Mouse (Mus musculus): ENCODE measurements around the gene Frem2. TPM values are rescaled to one million over a fixed set of nuclear protein-coding genes. Genes with fewer than 3 reads are reported as not detected.
A peak's percentile ranks its signal among the peaks of the same experiment; 100 is the strongest.

The Frem2 gene
- total RNA-seq (2022), result 1 to 10 TPM; 1.1 to 4.9 (median 3.5) TPM

DNA sequence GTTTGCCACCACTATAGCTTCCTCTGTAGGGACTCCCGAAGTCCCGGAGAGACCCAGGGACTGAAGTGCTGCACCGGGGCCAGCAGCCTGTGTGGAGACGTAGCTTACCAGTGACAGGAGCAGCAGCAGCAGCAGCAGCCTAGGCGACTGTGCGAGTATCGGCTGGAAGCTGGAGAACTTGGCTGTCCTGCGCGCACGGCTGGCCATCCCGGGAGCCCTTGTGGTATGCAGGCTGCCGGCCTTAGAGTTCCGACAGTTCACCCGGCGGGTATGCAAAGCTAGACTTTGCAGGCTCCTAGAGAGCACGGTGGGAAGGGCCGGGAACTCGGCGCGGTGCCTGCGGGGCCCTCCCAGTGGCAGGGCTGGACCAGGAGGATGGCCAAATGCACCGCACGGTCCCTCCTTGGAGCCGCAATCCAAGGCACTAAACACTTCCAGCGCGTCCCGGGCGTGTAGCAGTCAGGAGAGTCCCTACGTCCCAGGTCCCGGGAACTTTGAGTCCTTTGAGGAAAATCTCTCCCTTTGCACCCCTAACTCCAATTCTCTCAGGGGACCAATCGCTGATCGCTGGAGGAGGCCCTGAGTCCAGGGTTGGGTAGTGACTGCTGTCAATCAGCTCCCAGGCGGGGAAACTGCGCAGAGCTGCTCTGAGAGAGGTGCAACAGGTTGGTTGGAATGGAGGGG lies at the start of gene Frem2:
TSS of gene Frem2 (minus strand) at position 478 of the 684 bp plus-strand sequence.
- DNase-seq (ENCODE audit: low spot score), result peak; percentile 65

DNA sequence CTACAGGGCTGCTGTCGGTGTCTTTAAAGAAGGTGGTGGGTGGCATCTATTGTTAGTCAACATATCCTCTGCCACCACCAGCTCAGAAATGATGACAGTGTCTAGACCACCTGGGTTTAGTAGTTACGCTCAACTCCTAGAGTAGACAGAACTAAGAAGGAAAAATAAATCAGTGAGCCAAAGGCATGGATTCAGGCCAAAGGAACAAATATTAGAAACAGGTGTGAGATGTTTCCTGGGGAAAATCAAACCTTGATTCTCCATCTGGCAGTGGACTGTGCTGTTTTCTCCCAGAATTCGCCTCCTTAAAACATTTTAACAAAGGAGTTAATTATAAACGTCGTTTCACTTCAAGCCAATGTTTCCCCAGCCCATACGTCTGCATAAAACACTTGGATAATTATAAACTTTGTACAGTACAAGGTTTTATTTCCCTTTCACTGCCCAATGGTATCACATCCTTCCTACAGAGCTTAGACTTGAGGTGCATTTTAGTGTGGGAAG lies 48.9 kb upstream of the Frem2 start:
- DNase-seq (ENCODE audit: low spot score), result no peak

DNA sequence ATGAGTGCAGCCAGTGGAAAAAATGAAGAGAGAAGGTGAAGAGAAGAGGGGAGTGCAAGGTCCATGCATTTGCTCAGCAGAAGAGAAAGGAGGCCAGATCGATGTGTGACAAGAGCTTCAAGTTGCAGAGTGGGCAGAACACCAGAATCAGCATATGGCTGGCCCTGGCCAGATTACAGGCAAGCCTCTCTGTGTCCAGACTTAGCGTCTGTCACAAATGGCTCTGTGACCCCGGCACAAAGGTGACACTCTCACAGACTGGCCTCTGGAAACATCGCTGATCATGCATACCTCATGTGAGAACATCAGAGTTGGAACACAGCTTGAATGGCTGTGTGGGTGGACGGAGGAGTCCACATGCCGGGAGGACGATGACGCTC lies 46.0 kb upstream of the Frem2 start:
- no peak for DNase-seq (ENCODE audit: low spot score)

DNA sequence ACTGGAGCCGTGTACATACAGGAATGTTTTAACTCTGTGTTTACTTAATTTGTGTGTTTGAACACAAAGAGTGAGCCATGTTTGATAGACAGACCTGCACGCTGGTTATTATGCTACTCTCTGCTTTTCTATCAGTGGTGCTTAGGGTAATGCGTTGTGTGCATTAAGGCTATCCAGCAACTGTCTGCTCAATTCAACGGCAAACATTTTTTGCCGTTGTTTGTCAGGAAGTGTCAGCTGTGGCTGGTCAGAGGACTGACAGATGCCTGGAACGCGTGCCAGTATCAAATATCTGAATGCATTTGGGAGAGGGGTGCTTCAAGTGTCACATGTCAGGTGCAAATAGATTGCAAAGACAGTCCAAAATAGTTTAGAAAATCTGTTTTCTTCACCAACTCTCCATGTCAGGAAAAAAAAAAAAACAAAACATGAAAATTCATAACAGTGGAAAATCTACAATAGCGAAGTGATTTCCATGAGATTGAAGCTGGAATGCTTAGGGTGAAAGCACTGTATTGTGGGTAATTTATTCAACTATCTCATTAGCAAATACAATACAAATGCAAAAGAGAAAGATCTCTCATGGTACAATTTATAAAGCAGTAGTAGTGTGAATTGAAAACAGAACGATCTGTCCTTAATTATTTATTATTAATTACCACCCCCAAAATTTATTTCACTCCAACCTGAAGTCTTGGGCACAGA lies 45.4 kb upstream of the Frem2 start:
- DNase-seq (ENCODE audit: low spot score), result no peak

DNA sequence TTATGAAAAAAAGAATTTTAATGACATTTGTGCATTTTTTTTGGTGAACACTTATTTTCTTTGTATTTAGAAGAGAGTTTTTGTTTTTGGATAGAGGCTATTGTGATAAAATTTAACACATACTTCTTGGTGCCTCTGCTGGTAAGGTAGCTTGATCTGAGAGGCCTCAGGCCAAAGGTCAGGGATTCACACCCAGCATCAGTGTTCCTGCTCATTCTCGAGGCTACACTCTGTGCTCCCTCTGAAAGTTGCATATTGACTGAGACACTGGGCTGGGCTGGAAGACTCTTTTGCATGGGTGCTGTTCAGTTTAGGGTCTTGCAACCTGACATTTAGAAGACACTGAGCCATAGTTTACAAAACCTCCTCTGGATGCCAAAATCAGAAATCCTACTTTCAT lies 44.8 kb upstream of the Frem2 start:
- no peak for DNase-seq (ENCODE audit: low spot score)

DNA sequence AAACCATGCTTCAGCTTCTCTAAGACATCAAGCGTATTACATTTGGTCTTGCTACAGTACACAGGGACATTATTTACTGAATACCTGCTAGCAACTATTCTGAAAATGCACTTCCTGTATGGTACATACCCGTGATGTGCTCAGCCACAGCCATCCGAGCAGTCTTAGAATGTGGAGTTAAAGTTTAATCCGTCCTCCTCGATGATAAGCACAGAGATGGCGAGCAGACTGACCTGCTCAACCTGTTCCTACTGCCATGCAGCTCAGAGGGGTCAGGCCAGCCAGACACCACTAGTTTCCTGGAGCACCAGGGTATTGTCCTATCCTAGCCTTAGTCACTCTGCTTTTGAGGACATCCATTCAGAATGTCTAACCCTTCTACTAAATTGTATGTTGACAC lies 30.6 kb upstream of the Frem2 start:
- DNase-seq (ENCODE audit: low spot score), result no peak

DNA sequence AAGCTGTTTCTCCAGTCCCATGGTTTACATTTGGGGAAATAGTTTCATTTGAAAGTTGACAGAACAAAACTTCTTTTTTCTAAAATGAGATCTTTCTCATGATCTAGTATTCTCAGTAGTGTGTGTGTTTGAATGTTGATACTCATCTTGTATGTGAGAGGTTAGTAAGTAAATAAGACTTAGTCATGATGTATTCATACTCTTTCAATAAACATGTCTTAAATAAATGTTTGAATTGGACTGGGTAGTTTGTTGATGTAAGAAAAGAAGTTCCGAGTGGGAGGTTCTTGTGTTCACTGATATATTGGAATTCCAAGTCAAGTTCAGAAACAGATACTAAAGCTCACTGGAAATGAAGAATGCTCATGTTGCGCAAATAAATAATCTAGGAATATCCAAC lies 25.1 kb upstream of the Frem2 start:
- DNase-seq (ENCODE audit: low spot score), result no peak

DNA sequence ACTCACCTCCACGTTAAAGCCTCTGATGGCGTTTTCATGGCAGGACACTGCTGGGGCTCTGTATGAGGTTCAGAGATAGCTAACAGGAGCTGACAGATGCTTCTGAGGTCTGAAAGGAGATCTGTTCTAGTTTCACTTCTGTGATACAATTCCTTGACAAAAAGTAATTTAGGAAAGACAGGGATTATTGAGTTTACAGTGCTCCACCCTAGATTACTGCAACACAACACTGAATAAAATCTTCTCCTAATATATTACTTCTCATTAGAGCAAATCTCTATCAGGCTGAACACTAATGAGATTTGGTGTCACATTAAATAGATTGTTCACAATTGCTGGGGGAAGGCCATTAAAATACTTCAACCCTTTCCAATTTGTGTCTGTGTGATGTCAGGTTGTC lies 23.7 kb upstream of the Frem2 start:
- no peak for DNase-seq (ENCODE audit: low spot score)

DNA sequence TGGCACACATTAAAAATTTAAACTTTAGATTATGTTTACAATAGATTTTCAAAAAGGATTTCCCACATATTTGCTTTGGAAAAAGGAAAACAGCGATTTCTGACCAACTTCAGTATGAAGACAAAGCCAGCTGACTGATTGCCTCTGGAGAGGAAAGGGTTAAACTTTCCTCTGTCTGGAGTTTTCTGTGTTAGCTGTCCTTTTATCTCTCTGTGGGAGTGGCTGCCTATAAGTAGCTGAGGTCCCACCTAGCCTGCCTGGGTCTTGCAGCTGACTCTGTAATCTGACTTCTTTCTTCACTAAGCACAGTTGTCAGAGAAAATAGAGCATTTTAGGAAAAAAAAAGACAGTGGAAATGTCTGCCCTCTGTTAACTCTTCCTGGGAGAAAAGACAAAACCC lies 17.1 kb upstream of the Frem2 start:
- DNase-seq (ENCODE audit: low spot score), result no peak

DNA sequence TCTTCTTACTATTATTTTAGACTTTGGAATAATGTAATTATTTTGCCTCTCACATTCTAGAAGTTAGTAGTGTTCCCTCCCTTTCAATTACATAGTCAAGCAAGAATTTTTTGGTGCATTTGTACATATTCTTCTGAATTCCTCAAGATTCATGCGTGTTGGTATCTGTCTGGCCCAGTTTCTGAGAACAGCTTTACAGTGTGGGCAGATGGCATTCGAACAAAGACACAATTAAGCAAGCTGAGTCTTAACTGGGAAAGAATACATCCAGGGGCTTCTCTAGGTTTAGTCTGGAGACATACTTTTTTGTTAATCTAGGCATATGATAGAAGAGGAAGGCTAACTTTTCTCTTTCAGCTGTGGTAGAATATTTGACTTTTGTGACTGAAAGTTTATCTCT lies 12.6 kb upstream of the Frem2 start:
- no peak for DNase-seq (ENCODE audit: low spot score)

DNA sequence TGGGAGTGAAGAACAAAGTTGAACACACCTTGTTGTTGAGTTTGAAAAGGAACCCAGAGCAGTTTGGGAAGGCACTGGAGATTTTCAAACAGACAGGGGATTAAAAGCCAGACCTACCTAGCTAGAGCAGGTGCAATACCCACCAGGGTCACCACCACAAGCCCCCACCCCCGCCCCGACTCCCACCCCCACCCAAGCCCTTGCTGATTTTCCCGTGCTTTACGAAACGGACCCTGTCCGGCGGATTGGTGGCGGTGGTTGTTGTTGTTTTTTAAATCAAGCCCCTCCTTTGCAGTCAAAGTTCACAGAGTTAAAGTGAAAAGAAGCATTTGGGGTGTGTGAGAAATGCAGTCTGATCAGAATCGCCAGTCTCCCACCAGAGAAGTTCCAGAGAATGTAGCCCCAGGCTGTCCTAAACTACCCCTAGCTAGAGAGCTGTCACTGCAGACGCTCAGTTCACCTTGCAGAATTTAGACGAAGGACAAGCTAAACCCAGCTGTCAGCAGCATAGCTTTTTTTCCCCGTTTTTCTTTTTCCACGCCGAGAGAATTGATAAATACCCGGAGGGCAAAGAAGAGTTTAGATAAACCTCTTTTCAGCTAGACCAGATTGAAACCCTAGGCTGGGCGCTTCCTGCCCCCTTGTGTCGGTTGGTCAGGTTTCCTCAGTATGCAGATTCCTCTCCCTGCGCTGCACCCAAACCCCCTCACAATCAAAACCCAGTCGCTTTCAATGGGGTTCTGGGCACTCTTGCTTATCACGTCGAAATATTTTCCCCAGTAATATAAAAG lies 784 bp upstream of the Frem2 start:
- DNase-seq (ENCODE audit: low spot score), result peak; percentile 26

DNA sequence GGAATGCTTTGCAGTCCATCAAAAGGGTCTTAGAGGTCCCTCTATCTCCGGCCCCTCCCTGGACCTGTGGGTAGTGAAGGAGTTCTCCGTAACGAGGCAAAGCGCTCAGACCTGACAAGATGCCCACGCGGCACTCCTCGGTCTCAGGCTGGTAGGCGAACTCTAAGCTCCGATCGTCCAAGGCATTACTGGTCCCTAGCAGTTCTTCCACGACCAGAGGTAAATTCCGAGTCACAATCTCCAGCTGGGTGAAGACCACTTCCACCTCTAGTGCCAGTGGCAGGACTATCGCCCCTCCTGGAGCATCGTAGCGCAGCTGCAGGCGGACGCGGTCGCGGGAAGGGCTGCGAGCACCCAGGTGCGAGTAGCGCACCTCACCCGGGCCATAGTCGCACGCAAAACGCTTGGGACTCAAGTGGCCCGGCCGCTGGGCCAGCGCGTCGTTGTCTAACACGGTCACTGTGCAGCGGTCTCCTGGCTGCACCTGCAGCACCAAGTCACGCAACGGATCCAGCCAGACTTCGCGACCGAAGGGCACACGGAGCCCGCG lies 752 bp downstream of the Frem2 start:
- no peak for DNase-seq (ENCODE audit: low spot score)

DNA sequence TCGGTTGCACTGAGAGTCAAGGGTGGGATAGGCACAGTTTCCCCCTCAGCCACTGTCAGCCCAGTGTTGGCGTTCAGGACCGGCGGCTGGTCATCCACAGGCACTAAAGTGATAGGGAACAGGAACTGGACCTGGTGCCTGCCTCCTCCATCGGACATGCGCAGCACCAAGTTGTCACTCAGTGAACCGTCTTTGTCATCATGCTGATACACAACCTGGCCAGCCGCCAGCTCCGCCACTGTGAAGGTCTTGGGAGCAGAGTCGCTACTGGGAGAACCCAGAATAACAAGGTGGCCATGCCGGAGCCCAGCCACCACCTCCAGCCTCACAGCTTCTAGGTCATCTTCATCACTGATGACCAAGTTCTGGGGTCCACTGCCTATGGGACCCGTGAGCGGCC lies 1.8 kb downstream of the Frem2 start:
- no peak for DNase-seq (ENCODE audit: low spot score)

DNA sequence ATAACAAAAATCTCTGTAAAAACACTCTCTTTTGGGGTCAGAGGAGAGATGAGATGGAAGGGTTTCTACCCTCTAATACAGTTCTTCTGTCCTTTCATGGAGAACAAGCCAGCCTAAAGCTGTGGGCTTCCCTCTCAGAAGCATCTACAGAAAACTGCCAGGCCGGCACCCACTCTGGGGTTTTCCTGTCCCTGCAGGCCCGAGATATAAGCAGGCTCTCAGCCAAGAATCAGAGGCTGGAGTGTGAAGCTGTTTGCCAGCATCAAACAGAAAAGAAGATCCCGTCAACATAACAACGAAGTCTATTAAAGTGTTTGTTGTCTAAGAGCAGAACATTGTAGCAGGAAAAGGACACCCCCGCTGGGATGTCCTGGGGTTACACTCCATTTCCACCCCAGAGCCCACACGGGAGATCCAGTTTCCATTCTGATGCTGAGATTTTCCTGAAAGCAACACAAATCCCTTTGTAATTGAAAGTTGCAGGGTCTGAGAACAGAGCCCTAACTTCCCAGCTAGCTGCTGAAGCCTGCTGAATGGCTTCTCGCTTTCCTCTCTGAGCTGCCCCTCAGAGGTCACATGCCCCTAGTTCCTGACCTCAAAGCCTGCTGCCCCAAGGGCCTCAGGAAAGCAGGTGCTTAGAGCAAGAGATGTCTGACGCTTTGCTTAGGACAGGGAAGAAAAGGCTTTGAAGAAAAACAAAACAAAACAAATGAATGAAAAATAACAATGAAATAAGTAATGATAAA lies 7.0 kb downstream of the Frem2 start:
- DNase-seq (ENCODE audit: low spot score), result peak; percentile 22

DNA sequence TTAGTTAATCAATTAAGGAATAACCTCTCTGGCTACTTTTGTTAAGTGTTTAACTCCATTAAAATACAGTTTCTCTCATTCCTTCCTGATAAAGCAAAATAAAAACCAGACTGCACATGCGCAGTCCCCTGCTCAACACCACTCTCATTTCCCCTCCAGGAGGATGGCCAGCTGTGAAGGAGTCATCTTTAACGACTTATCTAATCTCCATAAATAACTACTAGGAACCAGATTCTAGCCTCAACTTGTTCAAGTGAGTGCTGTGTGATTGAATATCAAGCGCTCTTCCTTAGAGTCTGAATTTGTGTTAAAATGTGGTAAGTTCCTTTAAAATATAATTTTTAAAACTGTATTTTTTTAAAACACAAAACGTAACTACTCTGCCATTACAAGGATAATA lies 7.7 kb downstream of the Frem2 start:
- DNase-seq (ENCODE audit: low spot score), result no peak

DNA sequence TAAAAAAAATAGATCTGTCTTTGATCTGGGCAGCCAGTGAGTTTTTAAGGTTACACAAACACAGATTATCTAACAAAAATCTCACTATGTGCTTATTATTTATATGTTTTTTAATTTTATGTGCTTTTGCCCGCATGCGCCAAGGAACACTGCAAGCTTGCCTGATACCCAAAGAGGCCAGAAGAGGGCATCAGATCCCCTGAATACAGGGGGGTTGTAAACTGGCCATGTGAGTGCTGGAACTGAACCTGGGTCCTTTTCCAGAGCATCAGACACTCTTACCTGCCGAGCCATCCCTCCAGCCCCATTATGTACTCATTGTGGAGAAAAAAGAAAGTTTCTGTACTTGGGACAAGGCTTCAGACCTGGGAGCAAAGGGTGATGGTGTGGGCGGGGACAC lies 8.3 kb downstream of the Frem2 start:
- no peak for DNase-seq (ENCODE audit: low spot score)

DNA sequence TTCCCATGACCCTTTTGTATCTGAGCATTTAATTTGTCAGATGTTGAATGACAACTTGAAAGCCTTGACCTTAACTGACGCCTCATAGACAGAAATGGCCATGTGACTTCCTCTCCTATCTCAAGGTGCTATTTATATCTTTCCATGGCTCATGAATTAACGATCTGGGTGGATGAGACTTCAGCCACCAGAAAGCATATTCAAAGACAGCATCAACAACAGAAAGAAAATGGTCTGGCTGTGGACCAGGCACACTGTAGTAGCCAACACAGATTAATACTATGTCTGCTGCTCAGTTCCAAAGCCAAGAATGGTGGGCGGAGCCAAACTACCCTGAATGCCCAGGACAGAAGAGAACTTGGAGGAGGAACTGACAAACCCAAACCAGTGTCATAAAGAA lies 21.2 kb downstream of the Frem2 start:
- DNase-seq (ENCODE audit: low spot score), result peak; percentile 53

DNA sequence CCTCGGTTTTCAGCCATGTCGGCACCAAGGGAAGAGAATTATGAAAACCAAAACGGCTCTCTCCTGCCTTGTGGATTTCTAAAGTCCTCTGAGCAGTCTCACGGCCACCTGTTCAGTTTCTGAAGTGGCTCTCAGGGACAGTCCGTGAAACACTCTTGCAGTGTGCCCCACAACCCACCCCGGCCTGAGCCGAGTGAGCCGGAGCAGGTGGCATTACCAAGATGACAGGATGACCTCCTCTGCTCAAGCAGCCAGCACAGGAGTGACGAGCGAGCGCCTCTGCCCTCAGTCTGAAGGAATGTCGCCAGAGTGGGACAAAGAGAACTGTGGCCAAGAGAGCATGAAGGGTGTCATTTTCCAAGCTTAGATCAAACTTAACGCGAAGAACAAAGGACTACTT lies 26.0 kb downstream of the Frem2 start:
- no peak for DNase-seq (ENCODE audit: low spot score)

DNA sequence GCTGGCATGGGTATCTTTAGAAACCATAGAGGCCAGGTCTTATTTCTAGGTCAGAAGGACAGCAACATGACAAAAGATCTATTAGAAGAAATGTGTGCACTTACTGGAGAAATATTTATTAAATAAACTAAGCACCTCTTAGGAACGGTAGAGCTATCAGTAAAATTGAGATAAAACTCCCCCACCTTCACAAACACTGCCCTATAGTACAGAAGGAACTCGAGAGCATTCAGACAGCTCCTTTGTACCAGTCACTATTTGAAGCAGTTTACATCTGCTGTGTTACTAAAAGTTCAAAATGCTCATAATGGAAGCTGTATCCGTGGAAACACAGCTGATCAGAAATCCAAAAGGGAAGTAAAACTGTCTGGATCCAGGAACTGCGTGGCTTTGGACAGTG lies 26.5 kb downstream of the Frem2 start:
- no peak for DNase-seq (ENCODE audit: low spot score)

DNA sequence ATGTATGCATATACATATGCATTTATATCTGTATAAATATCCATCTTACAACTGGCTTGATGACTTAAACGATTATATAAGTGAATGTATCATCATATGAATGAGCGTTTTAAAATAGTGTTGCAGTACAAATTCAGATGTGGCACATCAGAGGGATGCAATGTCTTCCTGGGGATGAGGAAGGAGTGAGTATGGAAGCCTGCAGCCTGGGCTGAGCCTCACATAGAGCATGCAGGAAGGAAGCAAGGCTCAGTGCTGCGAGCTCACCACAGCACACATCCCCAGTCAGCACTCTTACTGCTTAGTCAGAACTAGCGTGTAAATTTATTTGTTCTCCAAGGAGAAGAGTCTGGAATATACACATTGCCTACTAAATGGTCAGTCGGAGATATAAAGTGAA lies 27.2 kb downstream of the Frem2 start:
- DNase-seq (ENCODE audit: low spot score), result no peak

DNA sequence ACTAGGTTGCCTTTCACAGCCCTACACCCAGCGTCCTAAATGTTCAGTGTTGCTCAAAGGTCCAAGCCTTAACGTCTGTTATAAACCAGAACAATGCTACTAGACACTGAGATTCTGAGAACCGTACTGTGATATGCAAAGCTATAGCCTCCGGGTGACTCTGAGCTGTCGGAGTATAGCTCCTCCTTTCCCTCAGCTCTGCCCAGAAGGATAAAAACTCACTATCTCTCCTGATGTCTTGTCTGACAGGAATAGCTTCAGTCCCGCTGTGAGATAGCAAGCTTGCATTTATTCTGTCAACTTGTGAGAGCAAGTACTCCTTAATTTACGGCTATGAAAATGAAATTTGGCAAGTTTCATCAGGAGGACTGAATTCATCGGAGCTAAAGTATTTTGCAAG lies 33.9 kb downstream of the Frem2 start:
- DNase-seq (ENCODE audit: low spot score), result no peak

DNA sequence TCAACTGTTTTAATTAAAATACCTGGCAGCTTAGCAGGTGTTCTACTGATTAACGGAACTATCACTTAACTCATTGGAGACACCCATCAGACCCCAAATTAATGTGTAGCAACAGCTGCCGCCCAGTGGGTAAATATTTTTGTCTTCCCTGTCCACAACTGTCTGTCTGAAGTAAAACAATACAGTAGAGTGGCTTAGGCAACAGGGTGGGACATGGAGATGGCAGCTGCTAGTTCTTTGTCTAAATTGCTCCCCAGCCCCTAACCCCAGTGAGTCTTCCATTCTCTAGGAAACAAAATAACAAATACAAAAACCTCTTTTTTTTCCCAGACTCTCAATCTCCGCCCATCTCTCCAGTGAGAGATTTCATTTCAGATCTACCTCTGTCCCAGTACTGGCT lies 36.2 kb downstream of the Frem2 start:
- DNase-seq (ENCODE audit: low spot score), result no peak

Data from heart, adult 8-10 months (tissue).